Mouse (Mus musculus): ENCODE data around the gene Kif14.

- no peak for TF ChIP-seq CTCF (IDR thresholded peaks at IDR 0.05)
- no peak for TF ChIP-seq EP300 (IDR thresholded peaks at IDR 0.05)
Measured at GRCm38 (mm10) chr1:136466143-136466811, at the start of gene Kif14.

All from lung, postnatal 0 days (tissue).